Mouse (Mus musculus) thymus, postnatal 0 days (tissue): ENCODE results near the gene 1500011B03Rik. TPM values are rescaled to one million over a fixed set of nuclear protein-coding genes. Genes with fewer than 3 reads are reported as not detected.

Experiments
- DNase-seq: peaks from one replicate; pipeline ENCODE4 v3.0.0-alpha.2; 2015; ENCODE audit warnings: low spot score
- polyA plus RNA-seq: library from polyadenylated mRNA; unstranded; fragments of >200 nt; fragmentation: Nextera tagmentation; extraction: Ambion mirVana; gene quantifications from 2 replicates; pipeline ENCODE4 v1.2.1, GENCODE M21; 2015

Gene 1500011B03Rik
- polyA plus RNA-seq, 1 experiment from 2014 or later, result 139 TPM

DNA sequence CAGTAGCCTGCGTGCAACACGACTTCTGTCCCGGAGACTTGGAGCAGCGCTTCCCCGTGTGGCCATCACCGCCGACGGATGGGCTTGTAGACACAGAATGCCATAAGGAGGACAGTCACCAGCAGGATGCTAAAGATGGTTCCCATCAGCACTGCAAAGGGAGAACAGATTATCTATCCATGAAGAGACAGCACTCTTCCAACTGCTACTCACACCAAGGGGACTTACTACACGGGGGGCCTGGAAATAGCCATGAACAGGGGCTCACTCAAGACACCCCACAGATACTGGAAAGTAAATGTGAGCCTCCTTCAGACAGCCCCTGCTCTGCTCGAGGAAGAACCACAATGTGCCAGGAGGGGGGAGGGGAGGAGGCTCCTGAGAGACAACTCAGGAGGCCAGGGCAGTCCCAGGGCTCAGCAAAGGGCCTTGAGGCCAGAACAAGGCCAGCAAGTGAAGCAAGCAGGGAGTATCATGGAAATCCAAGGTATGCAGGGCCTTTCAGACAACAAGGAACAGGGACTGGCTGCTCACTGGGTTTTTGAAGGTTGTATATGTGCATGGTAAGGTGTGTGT is 14.0 kb downstream of the 1500011B03Rik start:
- DNase-seq, result no peak

DNA sequence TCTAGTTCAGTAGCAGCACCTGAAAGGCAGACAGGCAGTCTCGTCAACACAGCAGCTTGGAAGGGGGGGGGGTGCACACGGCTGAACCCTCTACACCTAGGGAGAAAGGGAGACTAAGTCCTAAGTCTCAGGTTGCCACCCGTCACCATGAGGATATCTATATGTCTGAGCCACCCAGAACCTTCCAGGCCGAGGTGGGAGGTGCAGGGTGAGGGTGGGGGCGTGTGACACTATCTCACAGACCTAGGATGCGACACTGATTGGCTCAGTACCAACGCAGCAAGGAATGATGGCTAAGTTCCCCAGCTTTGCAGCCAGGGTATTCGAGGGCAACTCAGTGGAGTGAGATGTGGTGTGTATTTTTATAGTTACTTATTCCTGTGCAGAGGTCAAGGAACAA is 14.9 kb downstream of the 1500011B03Rik start:
- no peak for DNase-seq

DNA sequence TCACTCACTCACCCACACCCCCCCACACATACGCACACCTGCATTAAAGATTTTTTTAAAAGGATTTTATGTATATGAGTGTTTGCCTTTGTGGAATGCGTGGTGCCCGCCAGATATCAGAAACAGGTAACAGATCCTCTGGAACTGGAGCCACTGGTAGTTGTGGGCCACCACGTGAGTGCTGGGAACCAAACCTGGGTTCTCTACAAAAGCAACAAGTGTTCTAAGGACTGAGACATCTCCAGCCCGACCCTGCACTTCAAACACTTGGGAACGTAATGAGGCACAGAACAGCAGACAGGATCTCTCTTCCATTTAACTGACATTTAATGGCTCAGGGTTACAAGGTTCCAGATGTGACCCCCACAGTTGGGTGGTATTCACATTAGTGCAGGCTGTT is 15.4 kb downstream of the 1500011B03Rik start:
- no peak for DNase-seq

DNA sequence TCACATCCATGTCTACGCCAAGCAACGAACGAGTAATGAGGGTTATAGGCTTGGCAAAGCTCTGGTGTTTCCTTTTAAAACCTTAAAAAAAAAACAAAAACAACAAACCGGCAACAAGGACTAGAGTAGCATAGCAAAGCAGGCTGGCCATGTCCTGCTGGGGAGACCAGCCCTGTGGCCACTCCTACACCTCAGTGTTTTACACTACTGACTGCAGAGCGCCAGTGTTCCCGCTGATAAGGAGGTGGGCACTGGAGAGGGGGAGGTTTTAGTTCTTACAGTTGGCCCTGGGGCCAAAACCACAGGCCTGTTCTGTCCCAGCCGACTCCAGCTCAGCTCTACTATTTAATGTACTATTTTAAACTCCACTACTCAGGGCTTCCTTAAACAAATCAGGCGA is 15.8 kb downstream of the 1500011B03Rik start:
- no peak for DNase-seq

DNA sequence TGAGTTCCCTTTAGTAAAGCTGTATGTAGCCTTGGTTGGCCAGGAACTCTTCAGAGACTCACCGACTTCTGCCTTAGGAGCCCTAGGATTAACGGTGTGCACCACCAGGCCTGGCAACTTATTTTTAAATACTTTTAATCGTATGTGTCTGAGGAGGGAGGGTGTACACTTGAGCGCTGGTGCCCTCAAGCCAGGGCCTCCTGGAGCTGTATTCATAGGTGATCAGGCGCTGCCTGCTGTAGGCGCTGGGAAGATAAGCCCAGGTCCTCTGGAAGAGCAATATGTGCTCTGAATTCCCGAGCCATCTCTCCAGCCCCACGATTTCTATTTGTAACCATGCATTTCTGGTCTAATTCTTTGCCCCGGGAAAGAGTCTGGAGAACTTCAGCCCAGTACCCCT is 16.2 kb downstream of the 1500011B03Rik start:
- DNase-seq, result no peak

DNA sequence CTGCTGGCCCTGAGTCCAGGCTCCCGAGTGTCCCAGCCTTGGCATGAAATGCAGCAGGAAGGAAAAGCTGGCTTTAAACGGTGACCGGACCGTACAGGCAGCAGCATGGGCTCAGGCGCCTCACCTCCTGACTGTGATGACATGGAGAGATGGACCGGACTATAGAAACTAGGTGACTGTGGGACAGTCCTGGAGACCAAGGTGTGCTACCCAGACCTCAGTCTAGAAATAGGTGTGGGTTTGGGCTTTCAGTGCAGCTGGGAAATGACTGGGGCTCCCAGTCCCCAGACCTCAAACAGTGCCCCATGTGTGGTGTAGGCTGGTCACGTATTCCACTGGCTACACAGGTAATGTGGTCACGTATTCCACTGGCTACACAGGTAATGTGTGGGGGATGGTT is 16.6 kb downstream of the 1500011B03Rik start:
- DNase-seq, result no peak

DNA sequence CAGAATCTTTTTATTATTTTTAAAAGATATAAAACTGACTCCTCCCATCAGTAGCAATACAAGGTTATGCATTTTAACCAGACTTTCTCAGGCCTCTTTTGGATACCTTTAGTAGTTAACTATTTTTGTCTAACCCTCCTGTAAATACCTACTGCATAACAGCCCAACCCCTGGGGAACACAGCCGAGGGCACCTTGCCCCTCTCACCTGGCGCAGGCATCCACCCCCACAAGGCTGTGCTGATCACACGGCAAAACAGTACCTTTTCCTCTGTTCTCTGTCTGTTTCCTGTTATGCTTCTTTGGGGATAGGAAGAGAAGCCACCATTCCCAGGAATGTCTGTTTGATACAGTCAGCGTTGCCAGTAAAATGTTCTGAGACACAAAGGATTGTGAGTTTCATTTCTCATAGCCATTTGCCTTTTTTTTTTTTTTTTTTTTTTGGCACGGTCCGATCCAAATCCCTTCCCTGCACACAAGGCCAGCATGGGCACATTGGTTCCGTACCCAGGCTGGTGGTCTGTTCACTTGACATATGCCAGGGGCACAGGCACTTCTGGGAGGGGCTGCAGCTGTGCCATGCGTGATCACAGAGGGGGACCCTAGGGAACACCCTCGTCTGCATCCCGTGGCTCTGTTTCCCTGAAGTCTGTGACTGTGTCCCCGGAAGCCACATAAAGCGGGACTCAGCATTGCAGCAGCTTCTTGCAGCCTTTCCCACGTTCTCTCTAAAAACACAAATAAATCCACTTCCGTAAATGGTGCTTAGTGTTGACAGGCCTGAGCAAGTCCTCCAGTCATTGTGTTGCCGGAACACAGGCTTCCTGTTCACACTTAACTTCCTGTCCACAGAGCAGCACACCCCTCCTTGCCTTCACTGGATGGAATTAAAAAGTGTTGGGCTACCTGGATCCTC is 17.6 kb downstream of the 1500011B03Rik start:
- DNase-seq, result peak; percentile 59

DNA sequence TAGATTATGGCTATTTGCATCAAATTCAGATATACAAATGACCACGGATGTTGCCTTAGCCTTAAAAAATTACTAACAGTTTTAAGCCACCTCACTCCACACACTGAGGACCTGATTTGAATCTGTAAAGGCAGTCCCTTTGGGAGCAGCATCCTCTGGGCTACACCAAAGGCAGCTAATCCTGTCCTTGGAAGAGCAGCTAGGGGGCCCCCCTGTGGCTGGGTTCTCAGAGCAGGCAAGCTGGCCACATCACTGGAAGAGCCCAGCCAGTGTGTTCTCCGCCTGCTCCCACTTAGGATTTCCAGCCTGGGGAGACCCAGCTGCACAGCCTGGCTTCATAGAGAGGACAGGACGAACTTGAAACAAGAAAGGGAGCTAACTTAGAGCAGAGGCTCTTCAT is 18.3 kb downstream of the 1500011B03Rik start:
- DNase-seq, result no peak

DNA sequence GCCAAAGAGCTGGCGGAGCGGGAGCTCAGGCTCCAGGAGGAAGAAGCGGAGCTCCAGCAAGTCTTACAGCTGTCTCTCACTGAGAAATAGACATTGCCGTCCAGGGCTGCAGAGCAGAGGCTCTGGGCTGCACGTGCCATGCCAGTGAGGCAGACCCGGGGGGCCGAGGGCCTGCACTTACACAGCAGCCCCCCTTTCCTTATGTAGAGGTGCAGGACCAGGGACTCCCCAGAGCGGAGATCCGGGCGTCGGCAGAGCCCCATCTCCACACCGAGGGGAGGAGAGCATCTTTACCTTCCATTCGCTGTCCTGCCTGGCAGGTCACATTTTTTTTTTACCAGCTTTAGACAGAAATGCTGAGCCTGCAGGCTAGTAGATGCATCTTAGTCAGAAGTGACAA is 18.9 kb downstream of the 1500011B03Rik start:
- no peak for DNase-seq

DNA sequence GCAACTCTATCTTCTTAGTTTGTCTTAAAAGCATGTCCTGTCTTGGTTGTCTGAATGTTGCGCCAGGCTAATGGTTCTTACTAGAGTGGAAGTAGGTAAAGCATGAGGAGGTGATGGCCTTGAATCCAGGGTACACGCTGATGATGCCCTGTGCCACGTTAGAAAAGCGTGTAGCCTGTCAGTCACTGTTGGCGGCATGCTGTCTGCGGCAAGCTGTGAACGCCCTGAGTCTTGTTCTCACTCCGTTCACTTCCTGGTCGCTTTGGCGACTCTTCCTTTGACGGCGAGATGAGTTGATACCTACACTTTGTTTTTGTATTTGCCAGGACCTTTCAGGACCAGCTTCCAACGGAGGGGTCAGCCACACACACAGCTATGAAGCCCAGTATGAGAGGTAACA is 20.0 kb downstream of the 1500011B03Rik start:
- no peak for DNase-seq

DNA sequence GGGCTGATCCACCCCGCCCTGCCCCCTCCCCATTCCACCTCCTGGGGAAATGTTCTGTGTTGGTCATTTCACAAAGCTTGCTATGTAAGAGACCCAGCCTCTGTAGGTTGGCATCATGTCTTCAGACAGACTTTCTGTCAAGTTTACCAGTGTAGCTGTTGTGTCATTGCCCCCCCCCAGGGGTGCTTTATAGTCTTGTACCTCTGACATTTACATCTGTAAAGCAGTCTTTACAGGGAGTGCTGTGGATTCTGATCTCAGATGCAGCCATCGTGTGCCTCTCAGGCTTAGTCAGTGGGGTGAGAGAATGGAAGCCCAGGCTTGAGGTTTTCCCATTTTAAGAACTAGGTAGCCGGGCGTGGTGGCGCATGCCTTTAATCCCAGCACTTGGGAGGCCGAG is 21.4 kb downstream of the 1500011B03Rik start:
- DNase-seq, result no peak

DNA sequence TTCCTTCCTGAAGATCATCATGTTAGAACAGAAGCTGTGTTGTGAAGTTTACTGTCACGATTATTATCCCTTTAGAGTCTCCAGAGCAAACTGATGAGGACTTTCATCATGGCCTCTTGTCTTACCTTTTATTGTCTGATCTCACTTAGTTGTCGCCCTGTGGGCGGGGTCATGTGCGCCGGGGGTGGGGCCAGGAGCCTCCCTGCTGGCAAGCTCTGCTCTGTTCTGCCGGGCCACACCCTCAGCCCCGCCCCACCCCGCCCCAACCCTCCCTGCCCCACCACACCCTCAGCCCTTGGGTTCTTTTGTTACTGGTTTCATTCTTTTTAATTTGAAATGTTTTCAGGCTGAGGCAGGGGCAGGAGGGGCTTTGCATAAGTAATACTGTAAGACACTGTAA is 22.2 kb downstream of the 1500011B03Rik start:
- no peak for DNase-seq

DNA sequence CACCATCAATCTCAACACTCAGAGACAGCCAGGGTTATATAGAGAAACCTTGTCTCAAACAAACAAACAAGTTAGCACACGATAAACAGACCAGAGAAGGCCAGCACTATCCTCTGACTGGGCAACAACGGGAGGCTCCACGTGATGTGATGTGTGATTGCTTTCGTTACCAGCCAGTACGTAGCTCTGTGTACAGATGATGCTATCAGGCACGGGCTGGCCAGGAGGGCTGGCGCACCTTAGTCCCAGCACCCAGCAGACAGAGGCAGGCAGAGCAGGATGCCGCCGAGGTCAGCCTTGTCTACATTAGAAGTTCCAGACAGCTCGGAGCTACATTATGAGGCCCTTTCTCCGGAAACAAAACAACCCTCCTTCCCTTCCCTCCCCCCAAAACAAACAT is 23.4 kb downstream of the 1500011B03Rik start:
- DNase-seq, result no peak

DNA sequence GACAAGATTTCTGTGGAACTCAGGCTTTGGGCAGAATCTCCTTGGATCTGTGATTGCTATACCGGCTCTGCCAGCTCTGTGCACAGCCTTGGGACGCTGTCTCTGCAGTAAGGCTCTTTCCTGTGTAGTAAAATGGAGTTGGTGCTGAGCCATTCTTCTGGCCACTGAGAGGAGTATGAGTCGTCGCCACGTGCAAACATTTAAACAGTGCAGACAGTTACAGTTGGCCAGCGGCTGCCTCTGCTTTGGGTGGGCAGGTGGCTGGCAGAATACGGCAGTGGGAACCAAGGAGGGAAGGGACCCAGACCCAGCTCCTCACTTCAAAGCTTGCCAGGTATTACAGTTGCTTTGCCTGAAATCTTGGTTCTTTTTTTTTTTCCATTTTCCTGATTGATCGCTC is 26.0 kb downstream of the 1500011B03Rik start:
- no peak for DNase-seq

DNA sequence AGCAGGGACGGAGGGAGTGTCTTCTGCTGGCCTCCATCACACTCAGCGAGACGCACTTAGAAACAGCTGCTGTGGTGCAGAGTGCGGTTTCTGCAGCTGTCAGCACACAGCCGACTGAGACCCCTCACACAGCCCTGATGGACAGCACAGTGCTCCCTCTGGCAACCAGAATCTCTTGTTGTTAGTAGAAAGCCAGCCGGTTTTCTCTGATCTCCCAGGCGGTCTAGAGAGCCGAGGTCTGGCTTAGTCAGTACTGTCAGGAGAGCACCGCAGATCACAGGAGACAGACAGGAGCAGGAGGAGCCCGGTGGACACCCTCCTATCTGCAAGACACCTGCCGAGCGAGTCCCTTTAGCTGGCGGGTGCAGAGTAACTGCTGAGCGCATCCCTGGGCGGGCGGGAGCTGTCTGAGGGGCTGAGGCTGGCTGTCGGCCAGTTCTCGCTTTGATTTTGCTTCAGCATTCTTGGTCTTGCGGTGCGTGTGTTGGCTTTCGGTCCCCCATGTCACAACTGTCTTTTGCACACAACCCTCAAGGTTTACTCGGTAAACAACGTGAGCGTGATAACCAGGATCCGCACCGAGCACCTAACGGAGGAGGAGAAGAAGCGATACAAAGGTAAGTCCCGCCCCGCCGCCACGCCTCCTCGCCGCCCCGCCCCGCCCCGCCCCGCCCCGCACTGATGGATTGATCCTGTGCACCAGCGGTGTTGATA is 26.8 kb downstream of the 1500011B03Rik start:
- no peak for DNase-seq

DNA sequence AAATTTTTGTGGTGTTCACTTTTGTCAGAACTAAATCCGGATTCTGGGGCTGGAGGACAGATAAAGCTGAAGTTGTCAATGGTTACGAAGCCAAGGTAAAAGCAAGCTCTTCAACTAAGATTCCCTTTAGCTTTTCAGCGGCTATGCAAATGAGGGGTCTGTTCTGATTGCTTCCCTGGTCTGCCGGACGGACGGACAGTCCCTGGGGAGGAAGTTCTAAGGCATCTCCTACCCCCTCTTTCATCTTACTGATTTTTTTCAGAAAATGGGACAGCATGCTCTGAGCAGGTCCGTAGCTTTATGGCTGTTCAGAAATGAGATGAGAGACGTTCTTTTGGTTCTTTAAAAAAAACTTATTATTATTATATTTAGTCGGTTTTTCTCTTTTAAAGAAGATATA is 27.6 kb downstream of the 1500011B03Rik start:
- no peak for DNase-seq

DNA sequence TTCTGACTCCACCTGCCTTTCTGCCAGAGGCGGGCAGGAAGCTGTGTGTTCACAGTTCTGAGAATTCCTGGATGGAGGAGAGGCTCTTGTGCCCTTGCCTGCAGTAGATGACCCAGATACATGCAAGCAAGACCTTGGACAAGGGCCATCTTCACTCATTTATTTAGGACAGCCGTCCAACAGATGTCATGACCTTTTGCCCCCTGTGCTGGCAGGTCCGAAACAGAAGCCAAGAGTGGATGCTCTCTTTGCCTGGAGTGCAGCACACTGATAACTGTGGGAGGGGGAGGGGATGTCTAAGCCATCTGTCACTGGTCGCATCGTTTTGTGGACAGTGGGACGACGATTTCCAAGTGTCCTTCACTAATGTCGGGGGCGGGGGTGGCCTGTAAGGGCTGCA is 28.0 kb downstream of the 1500011B03Rik start:
- no peak for DNase-seq

DNA sequence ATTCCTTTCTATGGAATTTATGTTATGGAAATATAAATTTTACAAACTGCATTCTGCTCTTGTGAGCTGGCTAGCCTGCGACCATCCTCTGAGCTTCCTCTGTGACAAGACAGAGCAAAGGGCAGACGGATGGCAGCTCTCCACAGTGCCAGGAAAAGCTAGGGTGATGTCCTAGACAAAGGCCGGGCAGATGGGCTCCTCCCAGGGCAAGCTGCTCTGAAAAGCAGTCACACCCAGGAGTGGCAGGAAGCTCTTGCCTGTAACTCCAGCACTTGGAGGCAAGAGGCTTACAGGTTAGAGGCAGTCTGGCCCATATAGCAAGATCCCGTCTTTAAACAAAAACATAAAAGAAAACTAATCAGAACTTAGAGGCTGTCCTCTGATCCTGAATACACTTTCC is 28.7 kb downstream of the 1500011B03Rik start:
- no peak for DNase-seq

DNA sequence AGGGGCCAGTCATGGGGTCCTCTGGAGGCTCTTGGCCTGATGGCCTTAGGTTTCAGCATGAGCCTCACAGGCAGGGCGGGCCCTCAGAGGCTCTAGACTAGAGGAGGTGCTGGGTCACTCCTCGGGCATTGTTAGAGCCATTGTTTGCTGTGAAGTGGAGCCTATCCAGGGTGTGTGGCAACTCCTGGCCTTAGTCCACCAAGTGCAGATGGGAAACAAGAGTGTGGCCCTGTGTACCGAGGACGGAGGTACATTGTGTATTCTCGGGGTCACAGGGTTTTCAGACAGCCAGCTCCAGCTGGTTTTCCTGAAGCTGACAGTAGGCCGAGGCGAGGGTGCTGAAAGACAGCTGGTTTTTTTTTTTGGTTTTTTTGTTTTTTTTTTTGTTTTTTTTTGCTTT is 30.0 kb downstream of the 1500011B03Rik start:
- DNase-seq, result no peak

DNA sequence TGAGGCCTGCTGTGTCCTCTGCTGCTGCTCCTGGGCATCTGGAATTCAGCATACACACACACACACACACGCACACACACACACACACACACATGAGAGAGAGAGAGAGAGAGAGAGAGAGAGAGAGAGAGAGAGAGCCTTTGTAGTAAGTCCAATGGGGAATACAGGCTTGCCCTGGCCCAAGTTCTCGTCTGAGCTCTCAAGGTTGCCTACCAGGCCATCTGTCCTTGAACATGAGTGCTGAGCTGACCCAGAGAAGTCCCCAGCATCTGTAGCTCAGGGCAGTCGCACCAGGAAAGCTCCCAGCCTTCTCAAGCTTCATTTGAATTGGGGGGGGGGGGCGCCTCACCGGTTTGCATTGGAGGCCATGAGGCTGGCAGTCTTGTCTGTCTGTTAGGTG is 38.1 kb downstream of the 1500011B03Rik start:
- DNase-seq, result no peak

DNA sequence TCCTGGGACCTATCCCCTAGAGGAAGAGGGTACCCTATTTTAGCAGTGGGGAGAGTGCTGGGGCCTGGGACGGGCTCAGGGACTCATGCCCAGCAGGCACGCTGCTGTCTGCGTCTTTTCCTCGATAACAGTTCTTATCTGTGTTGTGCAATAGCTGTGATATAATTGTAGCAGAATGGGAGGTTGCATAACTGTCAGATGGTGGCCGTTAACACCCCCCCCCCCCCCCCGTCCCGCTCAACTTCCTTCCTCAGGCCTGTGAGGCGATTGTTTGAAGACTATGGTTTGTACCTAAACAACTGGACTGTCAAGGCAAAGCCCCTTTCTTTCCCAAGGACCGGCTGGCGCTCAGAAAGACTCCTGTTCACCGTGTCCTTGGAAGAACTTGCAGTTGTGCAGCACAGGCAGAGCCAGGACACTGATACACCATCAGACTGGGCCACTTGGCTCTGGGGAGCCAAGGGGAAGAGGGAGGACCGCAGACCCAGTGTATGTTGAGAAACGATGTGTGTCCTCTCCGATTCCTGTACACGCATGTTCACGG is 38.6 kb downstream of the 1500011B03Rik start:
- no peak for DNase-seq
